Mouse (Mus musculus) T-helper 2 cell (primary cell): ENCODE measurements around the gene Cytl1.

Source experiments
- in situ Hi-C: fragments of 300-600 bp; cut with MboI, MseI; formaldehyde crosslinking; loops from one replicate; pipeline ENCODE4 v1.15.1; 2025; ENCODE audit warnings: high pct_unique_total_duplicates

The Cytl1 gene

GRCm38 (mm10) chr5:37769031-37769430 is 33.7 kb downstream of the Cytl1 start:
- in situ Hi-C loops, result no loop called here

GRCm38 (mm10) chr5:37770870-37771269 is 35.6 kb downstream of the Cytl1 start:
- in situ Hi-C loops, result no loop called here

- in situ Hi-C loops, result no loop called here
Observed at GRCm38 (mm10) chr5:37774011-37774410, 38.7 kb downstream of the Cytl1 start.

GRCm38 (mm10) chr5:37775681-37776080 is 40.4 kb downstream of the Cytl1 start:
- in situ Hi-C loops, result no loop called here

- in situ Hi-C loops, result no loop called here
Observed at GRCm38 (mm10) chr5:37783306-37783705, 48.0 kb downstream of the Cytl1 start.

GRCm38 (mm10) chr5:37784847-37785391 is 49.6 kb downstream of the Cytl1 start:
- in situ Hi-C loops, result no loop called here
